Mouse (Mus musculus) liver (tissue): ENCODE results near the gene Olfr1122.
"Not testable (repeated sequence)": the region's sequence is repeated elsewhere in the genome, so short reads cannot be mapped to it uniquely, and the experiment has no call there.

Experiments used
- DNase-seq: peaks from one replicate; pipeline ENCODE4 v3.0.0-alpha.2; 2020; ENCODE audit warnings: mixed read lengths

The Olfr1122 gene

DNA sequence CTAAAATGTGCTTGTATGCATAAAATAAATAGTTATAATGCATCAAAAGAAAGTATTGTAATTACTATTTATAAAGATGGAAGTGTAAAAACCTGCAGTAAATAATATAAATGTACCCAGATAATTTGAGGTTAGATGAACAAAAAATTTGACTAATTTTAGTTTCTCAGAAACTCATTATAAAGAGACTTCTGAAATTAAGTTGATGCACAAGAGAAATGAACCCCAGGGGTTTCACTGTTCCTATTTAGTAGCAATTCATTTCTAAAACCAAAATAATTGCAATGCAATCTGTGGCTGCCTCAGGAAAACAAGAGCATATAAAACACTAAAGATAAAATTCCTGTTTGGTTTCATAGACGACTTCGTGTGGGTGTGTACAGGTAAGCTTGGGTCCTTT lies at the start of gene Olfr1122:
Gene Olfr1122, plus strand, starts transcription at position 301 of the 400 bp plus-strand sequence.
- DNase-seq = no peak

GRCm38 (mm10) chr2:87354515-87354914 lies 31.1 kb upstream of the Olfr1122 start, which contains the start of gene Olfr1120:
Gene Olfr1120, plus strand, starts transcription at chr2:87354815.
- DNase-seq = no peak

- DNase-seq = not testable (repeated sequence)
These were observed 25.5 kb upstream of the Olfr1122 start for GRCm38 (mm10) chr2:87360121-87360520.

DNA sequence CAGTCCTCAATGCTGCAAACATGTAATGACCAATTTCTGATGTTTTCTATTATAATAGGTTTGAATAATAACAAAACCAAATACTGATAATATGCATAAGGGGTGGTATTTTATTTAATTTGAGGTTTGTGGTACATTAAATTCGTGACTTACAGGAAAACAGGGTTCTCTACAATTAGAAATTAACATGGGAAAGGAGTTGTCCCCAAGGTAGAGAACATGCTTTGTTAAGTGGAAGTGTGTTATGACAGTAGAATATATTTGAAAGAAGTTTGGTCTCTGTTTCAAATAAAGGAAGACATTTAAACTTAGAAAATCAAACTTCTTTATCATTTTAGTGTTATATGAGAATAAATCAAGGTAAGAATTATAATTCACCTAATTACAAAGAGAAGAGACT lies 16.1 kb upstream of the Olfr1122 start, which contains the start of gene Olfr1121:
Gene Olfr1121, plus strand, starts transcription at position 301 of the 400 bp plus-strand sequence.
- no peak for DNase-seq

GRCm38 (mm10) chr2:87371726-87372125 lies 13.9 kb upstream of the Olfr1122 start:
- no peak for DNase-seq

DNA sequence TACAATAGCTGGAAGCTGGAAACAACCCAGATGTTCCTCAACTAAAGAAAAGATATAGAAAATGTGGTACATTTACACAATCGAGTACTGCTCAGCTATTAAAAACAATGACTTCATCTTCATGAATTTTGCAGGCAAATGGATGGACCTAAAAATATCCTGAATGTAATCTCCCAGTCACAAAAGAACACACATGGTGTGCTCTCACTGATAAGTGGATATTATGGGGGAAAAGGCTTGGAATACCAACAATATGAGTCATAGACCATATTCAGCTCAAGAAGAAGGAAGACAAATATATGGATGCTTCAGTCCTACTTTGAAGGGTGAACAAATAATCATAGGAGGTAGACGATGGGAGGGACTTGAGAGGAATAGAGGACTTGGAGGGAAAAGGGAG lies 1.7 kb upstream of the Olfr1122 start:
- no peak for DNase-seq

DNA sequence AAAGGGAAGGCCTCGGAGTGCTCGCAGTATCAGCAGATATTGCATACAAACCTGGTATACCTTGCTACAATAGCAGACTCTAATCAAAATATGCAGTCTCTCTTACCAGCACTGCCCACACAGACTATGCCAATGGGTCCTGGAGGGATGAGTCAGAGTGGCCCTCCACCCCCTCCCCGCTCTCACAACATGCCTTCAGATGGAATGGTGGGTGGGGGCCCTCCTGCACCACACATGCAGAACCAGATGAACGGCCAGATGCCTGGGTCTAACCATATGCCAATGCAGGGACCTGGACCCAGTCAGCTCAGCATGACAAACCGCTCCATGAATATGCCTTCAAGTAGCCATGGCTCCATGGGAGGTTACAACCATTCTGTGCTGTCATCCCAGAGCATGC lies 8.0 kb downstream of the Olfr1122 start:
- not testable (repeated sequence) for DNase-seq

- DNase-seq = not testable (repeated sequence)
These were observed 9.0 kb downstream of the Olfr1122 start for GRCm38 (mm10) chr2:87394686-87395085.

DNA sequence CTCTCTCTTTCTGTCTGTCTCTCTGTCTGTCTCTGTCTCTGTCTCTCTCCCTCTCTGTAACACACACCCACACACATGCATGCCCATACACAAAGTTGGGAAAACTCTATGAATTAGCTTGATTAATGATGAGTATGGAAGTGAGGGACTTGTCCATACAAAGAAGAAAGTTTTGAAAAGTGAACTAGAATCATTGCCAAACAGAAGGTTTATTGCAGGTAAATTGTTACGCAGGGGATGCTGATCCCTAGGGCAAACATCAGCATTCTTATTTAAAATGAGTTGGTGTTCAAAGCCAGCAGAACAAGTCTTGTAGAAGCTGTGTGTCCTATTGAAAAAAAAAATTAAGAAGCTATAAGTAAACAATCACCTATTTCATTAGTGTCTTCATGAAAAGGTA lies 30.7 kb downstream of the Olfr1122 start, which contains the start of gene Olfr1123:
Gene Olfr1123, plus strand, starts transcription at position 301 of the 400 bp plus-strand sequence.
- no peak for DNase-seq

GRCm38 (mm10) chr2:87429975-87430374 lies 44.3 kb downstream of the Olfr1122 start, which contains the start of gene Olfr1124:
Gene Olfr1124, plus strand, starts transcription at chr2:87430275.
- no peak for DNase-seq

GRCm38 (mm10) chr2:87437731-87438130 lies 52.1 kb downstream of the Olfr1122 start:
- DNase-seq = no peak
